Mouse (Mus musculus): ENCODE results near the gene Rnf34.

Gene Rnf34

DNA sequence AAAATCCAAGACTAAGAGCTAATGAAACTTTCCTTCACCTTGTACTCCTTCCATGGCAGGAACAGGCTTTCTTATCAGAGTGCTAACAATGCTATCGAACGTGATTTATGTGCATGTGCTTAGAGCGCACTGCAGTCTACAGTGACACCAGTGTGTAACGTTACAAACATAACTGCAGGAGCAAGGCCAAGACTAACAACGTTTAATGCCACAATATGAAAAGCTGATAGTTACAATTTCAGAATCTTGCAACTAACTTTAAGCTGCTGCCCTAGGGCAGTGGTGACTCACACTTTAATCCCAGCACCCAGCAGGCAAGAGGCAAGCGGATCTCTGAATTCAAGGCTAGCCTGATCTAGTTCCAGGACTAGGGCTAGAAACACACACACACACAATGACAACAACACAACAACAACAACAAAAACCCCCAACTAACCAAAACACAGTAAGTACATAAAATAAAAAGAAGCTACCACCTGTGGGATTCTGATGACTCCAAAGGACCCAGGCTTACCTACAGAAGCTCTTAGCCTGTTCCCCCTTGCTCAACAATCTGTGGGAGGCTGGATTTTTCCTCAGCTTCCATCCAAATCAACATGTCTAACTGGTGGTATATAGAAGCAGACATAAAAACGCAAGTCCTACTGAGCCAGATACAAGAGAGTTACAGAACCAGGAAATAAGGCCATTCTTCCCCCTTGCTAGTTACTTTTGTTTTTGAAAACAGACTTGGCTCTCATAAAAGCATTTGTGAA, 34.9 kb downstream of the Rnf34 start:
- TF ChIP-seq GATA4 (IDR thresholded peaks at IDR 0.05; ENCODE audit: insufficient replicate concordance, low read length): no peak

DNA sequence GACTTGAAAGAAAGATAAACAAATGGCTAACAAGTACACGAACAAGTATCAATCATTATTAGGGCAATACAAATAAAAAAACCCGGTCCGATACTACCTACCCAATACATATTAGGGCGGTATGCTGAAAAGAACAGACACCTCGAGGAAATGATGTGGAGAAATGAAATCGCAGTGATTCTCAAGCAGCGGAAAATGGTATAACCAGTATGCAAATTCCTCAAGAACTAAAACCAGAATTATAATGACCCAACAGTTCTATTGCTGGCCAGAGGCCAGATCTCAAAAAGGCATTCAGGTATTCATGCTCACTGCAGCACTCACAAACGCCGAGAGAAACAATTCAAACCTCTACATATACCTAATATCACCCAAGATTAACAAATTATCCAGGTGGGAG, 37.2 kb downstream of the Rnf34 start:
- TF ChIP-seq GATA4 (IDR thresholded peaks at IDR 0.05; ENCODE audit: insufficient replicate concordance, low read length): no peak

GRCm38 (mm10) chr5:122887926-122888611, 38.2 kb downstream of the Rnf34 start:
- no peak for TF ChIP-seq GATA4 (IDR thresholded peaks at IDR 0.05; ENCODE audit: insufficient replicate concordance, low read length)

GRCm38 (mm10) chr5:122888612-122889214, 38.9 kb downstream of the Rnf34 start:
- no peak for TF ChIP-seq GATA4 (IDR thresholded peaks at IDR 0.05; ENCODE audit: insufficient replicate concordance, low read length)

GRCm38 (mm10) chr5:122890396-122890795, 40.5 kb downstream of the Rnf34 start:
- TF ChIP-seq GATA4 (IDR thresholded peaks at IDR 0.05; ENCODE audit: insufficient replicate concordance, low read length): no peak

GRCm38 (mm10) chr5:122893270-122893669, 43.4 kb downstream of the Rnf34 start:
- TF ChIP-seq GATA4 (IDR thresholded peaks at IDR 0.05; ENCODE audit: insufficient replicate concordance, low read length): no peak

DNA sequence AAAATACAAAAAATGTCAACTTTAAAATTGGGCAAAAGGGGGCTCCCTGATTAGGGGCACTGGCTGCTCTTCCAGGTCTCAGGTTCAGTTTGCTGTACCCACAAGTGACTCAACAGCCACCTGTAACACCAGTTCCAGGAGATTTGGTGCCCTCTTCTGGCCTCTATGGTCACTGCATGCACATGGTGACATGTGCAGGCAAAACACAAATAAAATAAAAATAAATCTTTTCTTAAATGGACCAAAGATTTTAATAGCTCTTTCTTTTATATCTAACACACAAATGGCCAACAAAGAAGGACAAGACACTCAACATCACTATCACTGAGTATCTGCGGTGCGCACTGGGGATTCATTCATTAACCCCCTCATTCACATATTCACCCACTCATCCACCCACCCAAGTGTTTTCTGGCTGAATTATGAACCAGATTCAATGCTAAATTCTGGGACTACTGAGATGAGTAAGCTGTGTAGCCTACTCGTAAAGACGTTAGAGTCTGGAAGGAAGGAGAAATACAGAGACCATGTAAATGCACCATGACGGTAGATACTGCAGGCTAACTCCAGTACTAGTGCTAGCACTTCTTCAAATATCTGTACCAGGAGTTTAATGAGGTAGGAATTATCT, 44.3 kb downstream of the Rnf34 start:
- TF ChIP-seq GATA4 (IDR thresholded peaks at IDR 0.05; ENCODE audit: insufficient replicate concordance, low read length): no peak

DNA sequence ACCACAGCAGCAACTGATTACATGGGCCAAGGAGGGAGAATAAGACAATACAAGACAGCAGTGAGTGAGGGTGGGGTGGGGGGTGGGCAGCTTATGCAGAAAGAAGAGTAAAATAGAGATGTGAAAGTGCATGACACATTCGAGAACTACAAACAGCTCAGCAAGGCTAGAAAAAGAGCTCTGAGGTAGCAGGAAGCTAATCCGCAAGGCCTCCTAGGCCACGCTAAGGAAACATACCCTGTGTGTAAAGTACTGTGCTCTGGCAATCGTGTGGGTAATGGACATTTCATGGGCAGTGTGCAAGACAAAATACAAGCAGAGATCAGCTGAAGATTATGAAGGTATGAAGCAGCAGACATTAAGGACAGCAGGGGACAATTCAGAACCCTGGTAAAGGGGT, 45.0 kb downstream of the Rnf34 start:
- TF ChIP-seq GATA4 (IDR thresholded peaks at IDR 0.05; ENCODE audit: insufficient replicate concordance, low read length): no peak

GRCm38 (mm10) chr5:122898153-122898552, 48.3 kb downstream of the Rnf34 start:
- TF ChIP-seq GATA4 (IDR thresholded peaks at IDR 0.05; ENCODE audit: insufficient replicate concordance, low read length): no peak

DNA sequence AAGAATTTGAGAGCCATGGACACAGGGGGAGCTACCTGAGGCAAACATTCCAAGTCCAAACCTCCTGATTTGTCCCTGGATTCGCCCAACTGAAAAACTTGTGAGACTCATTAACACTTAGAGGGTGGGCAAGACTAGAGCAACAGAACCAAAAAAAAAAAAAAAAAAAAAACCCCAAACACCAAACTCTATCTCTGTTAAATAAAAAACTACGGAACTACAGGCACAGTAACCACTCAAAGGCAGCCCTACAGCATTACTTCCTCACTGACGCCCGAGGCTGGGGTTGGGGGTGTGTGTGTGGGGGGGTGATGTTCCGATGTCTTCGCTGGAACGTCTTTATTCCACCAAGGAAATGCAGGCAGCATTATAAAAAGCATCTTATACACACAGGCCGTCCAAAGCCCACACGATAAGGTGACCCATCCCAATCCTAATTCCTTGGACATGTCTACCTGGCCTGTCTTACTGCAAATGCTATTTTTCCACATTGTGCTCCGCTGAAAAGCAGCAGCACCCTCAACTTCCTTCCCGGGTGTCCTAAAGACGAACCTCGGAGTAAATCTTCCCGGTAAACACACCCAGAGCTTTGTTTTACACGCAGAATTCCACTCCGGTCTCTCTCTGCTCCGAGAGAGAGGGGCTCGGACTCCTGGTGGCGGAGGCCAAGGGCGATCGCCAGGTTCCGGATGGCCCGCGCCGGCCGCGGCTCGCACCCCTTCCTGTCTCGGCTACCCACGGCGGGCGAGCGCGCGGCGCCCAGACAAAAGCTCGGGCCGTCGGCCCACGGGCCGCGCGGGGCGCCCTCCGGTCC, 49.3 kb downstream of the Rnf34 start:
- no peak for TF ChIP-seq GATA4 (IDR thresholded peaks at IDR 0.05; ENCODE audit: insufficient replicate concordance, low read length)

- no peak for TF ChIP-seq GATA4 (IDR thresholded peaks at IDR 0.05; ENCODE audit: insufficient replicate concordance, low read length)
These were observed 50.1 kb downstream of the Rnf34 start for GRCm38 (mm10) chr5:122899777-122900557.

- TF ChIP-seq GATA4 (IDR thresholded peaks at IDR 0.05; ENCODE audit: insufficient replicate concordance, low read length): no peak
These were observed 50.8 kb downstream of the Rnf34 start for GRCm38 (mm10) chr5:122900558-122901171.

GRCm38 (mm10) chr5:122901179-122901578, 51.3 kb downstream of the Rnf34 start:
- no peak for TF ChIP-seq GATA4 (IDR thresholded peaks at IDR 0.05; ENCODE audit: insufficient replicate concordance, low read length)

DNA sequence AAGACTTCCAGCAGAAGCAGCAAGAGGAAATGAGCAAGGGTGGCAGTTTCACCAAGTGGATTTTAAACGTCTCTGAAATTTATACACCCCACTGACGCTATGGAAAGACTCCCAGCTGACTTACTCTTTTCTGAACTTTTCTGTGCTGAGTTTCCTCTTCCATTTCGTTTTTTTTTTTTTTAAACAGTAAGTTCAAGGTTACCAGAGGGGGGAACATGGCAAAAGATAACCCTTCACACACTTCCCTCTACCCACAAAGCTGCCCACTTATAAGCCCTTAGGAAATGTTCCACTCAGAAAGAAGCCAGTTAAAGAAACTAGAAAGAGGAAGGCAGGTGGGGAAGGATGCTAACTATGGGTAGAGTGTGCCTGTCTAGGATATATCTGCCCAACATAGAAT, 51.8 kb downstream of the Rnf34 start:
- no peak for TF ChIP-seq GATA4 (IDR thresholded peaks at IDR 0.05; ENCODE audit: insufficient replicate concordance, low read length)

All from liver, adult (tissue).